ENCODE assay signal across 13 mouse cellular contexts in genomic region chr4:143120008-143120407, GRCm38 (mm10).
DNase-seq lines count a peak whose midpoint lies in the region; ATAC-seq and TF ChIP-seq lines count a peak whose summit lies in the region.
"Had no signal": no experiment of that assay in that cellular context is flagged by ENCODE, and none has a peak within 500 bp of the region (broad histone marks: within the 10 kb centered on the region; RNA-seq: fewer than 3 reads in every experiment).

No protein-coding gene starts in this region.

- H3K4me3 ChIP-seq in hindbrain, postnatal 0 days (ENCODE audit: low read length), result no peak overlapping the region
- H3K4me3 ChIP-seq in hindbrain, embryonic 12.5 days, result no peak overlapping the region
- H3K4me3 ChIP-seq: heart, embryonic 13.5 days; midbrain, embryonic 15.5 days had no signal

- peak; percentile 67 for DNase-seq in adrenal gland, adult 2 months
- DNase-seq in adrenal gland, adult 8-10 months, result no peak
- peak; percentile 64 for DNase-seq in hindbrain, postnatal 0 days (ENCODE audit: low spot score)
- peak; percentile 36 for DNase-seq in adipocyte (ENCODE audit: low spot score)
- peak; percentile 62 to 79 for DNase-seq in cerebellum, postnatal 25 days
- DNase-seq in ovary, adult 18-20 months (ENCODE audit: low spot score), result no peak
- DNase-seq: lung, embryonic 14.5 days; spleen, adult 18-20 months; thymus, postnatal 4 days had no signal

- no peaks in the 10 kb centered on the region for H3K27me3 ChIP-seq in hindbrain, postnatal 0 days (ENCODE audit: insufficient read depth, low read length)
- no peaks in the 10 kb centered on the region for H3K27me3 ChIP-seq in hindbrain, embryonic 12.5 days
- H3K27me3 ChIP-seq: heart, embryonic 13.5 days; midbrain, embryonic 15.5 days had no signal

- H3K4me2 ChIP-seq in hindbrain, postnatal 0 days (ENCODE audit: low read depth, low read length), result no peak overlapping the region
- no peak overlapping the region for H3K4me2 ChIP-seq in hindbrain, embryonic 12.5 days (replicated peaks)
- H3K4me2 ChIP-seq: heart, embryonic 13.5 days; lung, embryonic 14.5 days; midbrain, embryonic 15.5 days had no signal

- H3K9me3 ChIP-seq in hindbrain, postnatal 0 days (ENCODE audit: low read length), result no peaks in the 10 kb centered on the region
- H3K9me3 ChIP-seq in hindbrain, embryonic 12.5 days (replicated peaks), result no peaks in the 10 kb centered on the region
- H3K9me3 ChIP-seq: heart, embryonic 13.5 days; midbrain, embryonic 15.5 days had no signal

- H3K4me1 ChIP-seq in hindbrain, postnatal 0 days (ENCODE audit: insufficient read depth, low read length), result 0 out of 2 replicates have a peak, but pooled peaks cover 8% of the 10 kb centered on the region
- H3K4me1 ChIP-seq in hindbrain, embryonic 12.5 days, result peaks cover 6% of the 10 kb centered on the region

- no peak for TF ChIP-seq CTCF in hindbrain, postnatal 0 days (IDR thresholded peaks at IDR 0.05; ENCODE audit: low read depth)

- H3K36me3 ChIP-seq in hindbrain, postnatal 0 days (ENCODE audit: insufficient read depth, low read length), result no peaks in the 10 kb centered on the region
- no peaks in the 10 kb centered on the region for H3K36me3 ChIP-seq in hindbrain, embryonic 12.5 days
- H3K36me3 ChIP-seq: midbrain, embryonic 15.5 days had no signal

- no peak overlapping the region for H3K9ac ChIP-seq in hindbrain, postnatal 0 days (replicated peaks; ENCODE audit: low read length)
- H3K9ac ChIP-seq in hindbrain, embryonic 12.5 days, result no peak overlapping the region
- H3K9ac ChIP-seq: heart, embryonic 13.5 days; lung, embryonic 14.5 days; midbrain, embryonic 15.5 days had no signal

- 55% methylated on average over 8 of the region's 8 CpGs for WGBS in hindbrain, postnatal 0 days
- WGBS in hindbrain, embryonic 12.5 days, result 92% methylated on average over 8 of the region's 8 CpGs

- peak; percentile 58; the same call in 1 of the 2 replicates for ATAC-seq in hindbrain, postnatal 0 days
- no peak for ATAC-seq in hindbrain, embryonic 12.5 days (ENCODE audit: low FRiP score)
- ATAC-seq in inflammation-experienced regulatory T-cells, adult 6 months, result no peak
- ATAC-seq: midbrain, embryonic 15.5 days had no signal

- H3K27ac ChIP-seq in hindbrain, postnatal 0 days, result no peak overlapping the region
- H3K27ac ChIP-seq in hindbrain, embryonic 12.5 days, result no peak overlapping the region
- H3K27ac ChIP-seq: heart, embryonic 13.5 days; midbrain, embryonic 15.5 days had no signal

Comparison
In these comparisons a context has a peak if more than half of its experiments do, and no peak if none do; other contexts are left out.
1. DNase-seq: peak in adrenal gland, adult 2 months (single experiment), hindbrain, postnatal 0 days (single experiment), adipocyte (single experiment) and cerebellum, postnatal 25 days (2 of 2); none in adrenal gland, adult 8-10 months (single experiment) and ovary, adult 18-20 months (single experiment).